Mouse (Mus musculus) G1E (cell line): Measurements from ENCODE around the gene 4930507D05Rik. TPM values are rescaled to one million over a fixed set of nuclear protein-coding genes. Genes with fewer than 3 reads are reported as not detected.

Experiments
- ATAC-seq: 2 replicates; pipeline ENCODE4 v1.8.0; 2016; ENCODE audit warnings: mild to moderate bottlenecking; ENCODE audit not compliant: insufficient number of reproducible peaks, poor library complexity, low FRiP score, severe bottlenecking; ENCODE audit errors: extremely low read depth
- DNase-seq: peaks from one replicate; pipeline ENCODE4 v3.0.0; 2012; ENCODE audit warnings: low spot score
- H3K27me3 ChIP-seq: 2 replicates; pipeline ENCODE4 v1.6.1; 2012; ENCODE audit warnings: mild to moderate bottlenecking, low read length, inconsistent platforms; ENCODE audit not compliant: insufficient read depth
- H3K36me3 ChIP-seq: replicated peaks from 2 replicates; pipeline ENCODE3; 2012; ENCODE audit warnings: mild to moderate bottlenecking, inconsistent platforms
- H3K4me1 ChIP-seq: 2 replicates; pipeline ENCODE4 v1.6.1; 2012; ENCODE audit warnings: low read depth, low read length, inconsistent platforms, mixed read lengths; ENCODE audit not compliant: insufficient read depth
- H3K4me3 ChIP-seq: 2 replicates; pipeline ENCODE4 v1.5.1; 2012; ENCODE audit warnings: low read depth, mild to moderate bottlenecking, inconsistent platforms, low read length, moderate library complexity, mixed read lengths
- H3K9me3 ChIP-seq: replicated peaks from 2 replicates; pipeline ENCODE4 v1.6.1; 2012; ENCODE audit warnings: inconsistent platforms
- CTCF ChIP-seq: IDR thresholded peaks from 2 replicates; pipeline ENCODE4 v1.5.1; 2012; ENCODE audit warnings: low read depth, low read length, inconsistent platforms, mixed read lengths
- GATA1 ChIP-seq: IDR thresholded peaks from 2 replicates; pipeline ENCODE4 v1.6.1; 2012; ENCODE audit warnings: borderline replicate concordance, low read length, inconsistent platforms, mixed read lengths
- GATA2 ChIP-seq: IDR thresholded peaks from 2 replicates; pipeline ENCODE4 v1.6.1; 2012; ENCODE audit warnings: low read depth, low read length, inconsistent platforms, borderline replicate concordance
- POLR2AphosphoS5 ChIP-seq: IDR thresholded peaks from 2 replicates; pipeline ENCODE4 v1.6.1; 2012; ENCODE audit warnings: low read depth, low read length, inconsistent platforms; ENCODE audit not compliant: insufficient replicate concordance
- TAL1 ChIP-seq: conservative IDR thresholded peaks from 2 replicates; pipeline ENCODE4 v1.6.1; 2012; ENCODE audit warnings: low read depth, low read length, inconsistent platforms, mixed read lengths
- polyA plus RNA-seq: library from polyadenylated mRNA; stranded (reverse); fragments of >175 nt; gene quantifications from 2 replicates; pipeline ENCODE4 v1.2.3, GENCODE M21; 2012
- total RNA-seq, 2 experiments: library from RNA; stranded (forward) in 1 of 2; stranded (reverse) in 1 of 2; fragments of 200-1000 nt in 1 of 2; fragments of >200 nt in 1 of 2; fragmentation: Nextera tagmentation in 1 of 2; gene quantifications; 2 replicates each; pipeline ENCODE4 v1.2.3; 2014 to 2017

The 4930507D05Rik gene
- 0.39 TPM in 1 of 2 replicates, not detected in the other for total RNA-seq (2014; fragmentation: Nextera tagmentation)
- 0.27 and 0.29 TPM in 2 replicates for total RNA-seq (2017)
- 0.07 and 0.19 TPM in 2 replicates for polyA plus RNA-seq

DNA sequence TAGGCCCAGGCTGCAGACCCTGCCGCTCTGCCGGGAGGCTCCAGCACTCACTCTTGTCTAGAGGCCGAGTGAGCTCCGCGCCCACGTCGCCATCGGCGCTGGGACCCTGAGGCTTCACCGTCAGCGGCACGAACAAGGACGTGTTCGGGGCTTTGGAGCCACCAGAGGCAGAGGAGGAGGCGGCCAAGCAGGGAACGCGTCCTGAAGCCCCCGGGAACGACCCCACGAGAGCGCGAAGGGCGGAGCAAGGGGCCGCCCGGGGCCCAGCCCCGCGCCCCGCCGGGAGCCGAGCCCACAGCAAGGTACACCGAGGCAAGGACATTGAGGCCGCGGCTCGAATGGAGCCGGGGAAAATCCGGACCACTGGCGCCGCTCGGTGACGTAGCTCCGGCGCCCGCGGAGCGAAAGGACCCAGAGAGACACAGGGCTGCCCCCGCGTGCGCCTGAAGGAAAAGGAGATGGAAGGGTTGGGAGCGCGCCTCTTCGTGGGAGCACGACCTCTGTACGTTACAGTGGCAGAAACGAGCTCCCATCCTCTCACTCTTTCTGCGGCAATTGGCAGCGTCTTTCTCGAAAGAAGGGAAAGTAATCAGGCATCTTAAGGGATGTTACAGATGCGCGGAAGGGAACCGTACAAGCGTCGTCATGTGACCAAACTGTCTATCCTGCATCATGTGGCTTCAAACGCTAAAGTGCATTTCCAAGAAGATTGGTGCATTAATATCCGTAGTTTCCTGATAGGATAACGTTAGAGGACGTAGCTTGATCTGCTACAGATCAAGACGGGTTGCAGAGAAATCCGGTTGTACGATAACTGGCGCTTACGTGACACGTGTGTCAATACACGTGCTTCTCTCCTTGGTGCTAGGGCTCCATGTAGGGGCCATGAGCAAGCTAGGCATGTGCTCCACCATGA lies at the start of gene 4930507D05Rik, which contains the start of gene Supv3l1:
4930507D05Rik (plus strand) TSS at position 126 of the 916 bp plus-strand sequence.
Supv3l1 (minus strand) TSS at position 375 of the 916 bp plus-strand sequence.
- DNase-seq, result peak; percentile 26
- peaks cover 54% of the 10 kb centered on the region for H3K36me3 ChIP-seq

DNA sequence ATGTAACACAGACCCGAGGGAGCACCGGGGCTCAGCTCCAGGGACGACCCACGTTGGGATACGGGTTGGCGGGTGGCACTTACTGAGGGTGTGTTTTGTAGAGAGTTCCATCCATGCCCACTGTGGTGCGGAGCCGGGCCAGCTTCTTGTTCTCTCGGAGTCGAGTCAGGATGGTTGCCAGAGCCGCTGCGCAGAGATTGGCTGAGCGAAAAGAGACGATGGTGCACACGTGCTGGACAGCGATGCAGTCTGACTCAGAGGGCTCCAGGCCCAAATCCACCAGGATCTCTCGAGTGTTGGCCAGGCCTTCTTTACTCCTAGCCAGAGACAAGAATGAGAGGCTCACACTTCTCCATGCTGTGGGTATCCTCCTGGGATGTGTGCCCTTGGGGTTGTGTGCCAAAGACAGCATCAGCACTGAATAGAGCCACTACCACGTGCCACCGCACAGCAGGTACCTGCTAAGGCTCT lies 47.6 kb upstream of the 4930507D05Rik start:
- Histone ChIP-seq H3K4me1 (no peaks in the 10 kb centered on the region), H3K36me3 (no peaks in the 10 kb centered on the region), H3K9me3 (no peaks in the 10 kb centered on the region), H3K27me3 (peaks cover 22% of the 10 kb centered on the region; the same call in 1 of the 2 replicates), H3K4me3 (no peak overlapping the region)
- TF ChIP-seq POLR2AphosphoS5, result no peak
- TF ChIP-seq TAL1, result no peak
- TF ChIP-seq GATA1, result no peak
- TF ChIP-seq GATA2, result no peak
- no peak for TF ChIP-seq CTCF
- ATAC-seq (no peak), DNase-seq (no peak)

More for the DNA sequence above, at the start of gene 4930507D05Rik, which contains the start of gene Supv3l1:
- peak within 1 kb of the TSS; percentile 88 for H3K4me3 ChIP-seq
- peak; percentile 63 for ATAC-seq
- TF ChIP-seq CTCF (no peak), GATA1 (no peak), GATA2 (no peak), TAL1 (no peak)
- H3K27me3 ChIP-seq, result no peaks in the 10 kb centered on the region
- H3K9me3 ChIP-seq, result no peaks in the 10 kb centered on the region
- H3K4me1 ChIP-seq, result peaks cover 36% of the 10 kb centered on the region

DNA sequence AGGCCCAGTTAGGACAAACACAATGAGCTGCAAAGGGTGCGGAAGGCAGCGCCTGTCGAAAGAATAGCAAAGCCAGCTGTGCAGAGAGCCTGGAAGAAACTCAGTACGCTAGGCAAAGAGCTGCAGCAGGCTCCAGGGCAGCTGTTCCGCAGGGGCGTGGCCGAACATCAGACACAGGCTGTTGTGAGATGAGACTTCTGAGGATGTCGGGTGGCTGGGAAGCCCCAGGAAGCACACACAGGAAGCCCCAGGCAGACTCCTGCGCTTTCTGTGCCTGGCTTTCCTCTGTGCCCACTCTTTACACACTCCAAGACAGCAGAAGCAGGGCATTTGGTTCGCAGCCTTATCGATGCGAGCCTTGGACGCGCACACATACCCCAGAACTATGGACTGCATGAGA lies 44.4 kb upstream of the 4930507D05Rik start:
- DNase-seq, result no peak
- no peaks in the 10 kb centered on the region for H3K36me3 ChIP-seq
- ATAC-seq, result no peak
- H3K4me3 ChIP-seq, result no peak overlapping the region
- H3K9me3 ChIP-seq, result no peaks in the 10 kb centered on the region
- H3K27me3 ChIP-seq, result peaks cover 41% of the 10 kb centered on the region
- no peaks in the 10 kb centered on the region for H3K4me1 ChIP-seq
- TF ChIP-seq POLR2AphosphoS5 (no peak), CTCF (no peak), TAL1 (no peak), GATA2 (no peak), GATA1 (no peak)

DNA sequence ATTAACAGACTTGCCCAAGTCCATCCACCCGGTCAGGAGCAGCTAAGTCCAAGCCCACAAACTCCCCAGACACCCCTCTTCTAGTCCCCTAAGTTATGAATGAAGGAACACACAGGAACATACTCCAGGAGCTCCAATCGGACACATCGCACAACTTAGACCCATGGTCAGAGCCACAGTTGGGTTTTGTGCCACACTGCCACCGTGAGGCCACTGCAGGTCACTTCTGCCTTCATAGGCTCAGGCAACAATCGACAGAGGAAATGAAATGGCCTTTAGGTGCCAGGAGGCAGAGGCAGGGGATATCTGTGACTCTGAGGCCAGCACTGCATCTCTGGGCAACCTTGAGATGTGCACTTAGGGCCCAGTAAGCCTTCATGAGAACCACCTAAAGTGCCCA lies 38.3 kb upstream of the 4930507D05Rik start:
- ATAC-seq (no peak), DNase-seq (peak; percentile 28)
- Histone ChIP-seq H3K27me3 (peaks cover 25% of the 10 kb centered on the region), H3K4me3 (no peak overlapping the region), H3K4me1 (peaks cover 39% of the 10 kb centered on the region), H3K36me3 (no peaks in the 10 kb centered on the region), H3K9me3 (no peaks in the 10 kb centered on the region)
- TF ChIP-seq CTCF (peak; percentile 56), GATA1 (no peak)

DNA sequence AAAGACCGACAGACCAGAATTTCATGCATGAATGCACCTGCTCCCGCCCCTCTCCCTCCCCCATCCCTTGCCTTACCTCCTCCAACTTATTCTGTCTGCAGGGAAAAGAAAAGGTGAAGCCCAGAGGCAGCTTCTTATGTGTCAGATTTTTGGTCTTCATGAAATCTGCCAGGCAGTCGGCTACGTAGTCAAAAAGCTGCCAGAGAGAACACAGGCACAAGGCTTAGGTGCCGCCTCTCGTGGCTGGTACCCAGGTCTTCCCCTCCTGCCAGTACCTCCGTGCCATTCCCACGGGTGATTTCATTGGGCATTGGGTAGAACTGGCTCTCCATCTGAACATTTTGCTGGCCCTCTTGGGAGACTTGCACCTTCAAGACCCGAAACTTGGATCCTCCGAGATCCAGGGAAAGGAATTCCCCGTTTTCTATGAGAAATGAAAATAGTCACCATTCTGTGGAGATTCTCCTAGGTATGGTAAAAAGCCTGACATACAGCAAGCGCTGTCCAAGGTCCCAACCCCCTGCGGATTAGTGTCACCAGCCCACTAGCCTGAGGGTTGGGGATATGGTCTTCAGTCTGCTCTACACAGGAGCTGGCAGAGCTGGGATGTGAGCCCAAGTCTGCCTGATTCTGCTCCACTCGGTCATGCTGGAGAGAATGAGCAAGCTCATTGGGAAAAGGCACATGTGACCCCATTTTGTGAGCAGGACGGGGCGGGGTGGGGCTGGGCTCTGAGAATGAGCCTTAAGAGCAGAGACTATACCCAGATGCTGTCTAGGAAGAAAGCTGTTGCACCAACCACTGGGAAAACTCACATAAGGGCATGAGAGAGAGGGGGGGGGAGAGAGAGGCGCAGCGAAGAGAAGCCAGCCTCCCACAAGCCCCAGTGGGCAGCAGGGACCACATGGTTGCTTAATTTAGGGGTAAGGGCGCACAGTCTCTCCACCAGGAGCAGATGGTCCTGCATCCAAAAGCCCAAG lies 37.6 kb upstream of the 4930507D05Rik start:
- peaks cover 23% of the 10 kb centered on the region for H3K27me3 ChIP-seq

More for the DNA sequence above, 37.6 kb upstream of the 4930507D05Rik start:
- peaks cover 40% of the 10 kb centered on the region for H3K4me1 ChIP-seq
- no peaks in the 10 kb centered on the region for H3K36me3 ChIP-seq
- no peak for DNase-seq
- no peaks in the 10 kb centered on the region for H3K9me3 ChIP-seq
- TF ChIP-seq CTCF, result no peak
- no peak for TF ChIP-seq TAL1
- TF ChIP-seq POLR2AphosphoS5, result no peak
- TF ChIP-seq GATA1, result no peak
- TF ChIP-seq GATA2, result no peak
- no peak overlapping the region for H3K4me3 ChIP-seq
- ATAC-seq, result no peak
